Mouse (Mus musculus): ENCODE measurements around the gene Gm21973. TPM values are rescaled to one million over a fixed set of nuclear protein-coding genes. Genes with fewer than 3 reads are reported as not detected.

Gene Gm21973
- polyA plus RNA-seq (2014; fragmentation: Nextera tagmentation; extraction: Ambion mirVana): not detected in 2 replicates

DNA sequence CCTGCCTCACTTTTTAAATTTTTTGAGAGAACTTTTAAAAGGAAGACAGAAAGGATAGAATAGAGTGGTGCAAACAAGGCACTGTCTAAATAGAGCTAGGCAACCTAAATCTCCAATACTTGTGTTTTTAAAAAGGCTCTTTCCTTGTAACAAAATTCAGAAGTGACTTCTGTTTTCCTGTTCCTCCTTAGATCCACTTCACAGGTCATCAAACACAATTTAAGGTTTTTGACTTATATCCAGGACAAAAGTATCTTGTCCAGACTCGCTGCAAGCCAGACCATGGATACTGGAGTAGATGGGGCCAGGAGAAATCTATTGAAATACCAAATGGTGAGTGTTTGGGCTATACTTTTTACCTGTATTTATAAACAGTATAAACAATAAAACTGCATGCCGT is at the start of gene Gm21973:
Gene Gm21973 (plus strand): TSS at position 301 of the 400 bp plus-strand sequence.
- H3K4me3 ChIP-seq (ENCODE audit: low read depth, low read length): no peak within 1 kb of the TSS
- DNase-seq (ENCODE audit: low spot score) (no peak), ATAC-seq (replicated peaks; ENCODE audit: low FRiP score) (no peak)
- H3K27ac ChIP-seq (ENCODE audit: low read depth, low read length): no peak within 1 kb of the TSS
- H3K4me2 ChIP-seq: no peak within 1 kb of the TSS
- no peaks in the 10 kb centered on the region for H3K36me3 ChIP-seq (ENCODE audit: control insufficient read depth, insufficient read depth, low read length)
- H3K4me1 ChIP-seq (replicated peaks; ENCODE audit: control insufficient read depth, insufficient read depth, low read length): no peaks in the 10 kb centered on the region
- H3K9me3 ChIP-seq (ENCODE audit: control insufficient read depth, low read length): no peaks in the 10 kb centered on the region
- 83% methylated on average over 2 of the region's 2 CpGs for WGBS
- no peak within 1 kb of the TSS for H3K9ac ChIP-seq (ENCODE audit: low read depth, low read length)
- no peaks in the 10 kb centered on the region for H3K27me3 ChIP-seq (replicated peaks; ENCODE audit: control insufficient read depth, insufficient read depth, low read length)

DNA sequence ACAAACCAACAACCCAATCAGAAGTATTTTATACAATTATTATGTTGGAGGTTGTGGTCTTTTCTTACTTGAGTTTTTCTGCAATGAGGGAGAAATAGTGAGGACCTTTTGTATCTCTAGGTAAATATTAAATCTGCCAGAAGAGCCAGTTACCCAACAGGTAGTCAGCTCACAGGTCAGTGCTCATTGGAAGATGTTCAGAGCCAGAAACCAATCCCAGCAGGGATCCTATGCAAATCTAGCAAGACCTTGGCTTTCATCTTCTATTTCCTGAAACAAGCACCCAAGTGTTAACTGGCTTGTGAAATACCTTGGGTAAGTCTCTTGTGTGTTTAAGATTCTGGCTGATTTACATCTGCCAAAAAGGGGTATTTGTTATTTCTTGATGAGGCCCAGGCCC is 48.8 kb upstream of the Gm21973 start:
- H3K9me3 ChIP-seq (ENCODE audit: control insufficient read depth, low read length): no peaks in the 10 kb centered on the region
- H3K4me2 ChIP-seq: no peak overlapping the region
- no peak for DNase-seq (ENCODE audit: low spot score)
- no peak overlapping the region for H3K4me3 ChIP-seq (ENCODE audit: low read depth, low read length)
- H3K27ac ChIP-seq (ENCODE audit: low read depth, low read length): no peak overlapping the region
- no peaks in the 10 kb centered on the region for H3K36me3 ChIP-seq (ENCODE audit: control insufficient read depth, insufficient read depth, low read length)
- H3K9ac ChIP-seq (ENCODE audit: low read depth, low read length): no peak overlapping the region
- no peak for ATAC-seq (replicated peaks; ENCODE audit: low FRiP score)
- H3K4me1 ChIP-seq (replicated peaks; ENCODE audit: control insufficient read depth, insufficient read depth, low read length): no peaks in the 10 kb centered on the region
- H3K27me3 ChIP-seq (replicated peaks; ENCODE audit: control insufficient read depth, insufficient read depth, low read length): no peaks in the 10 kb centered on the region

DNA sequence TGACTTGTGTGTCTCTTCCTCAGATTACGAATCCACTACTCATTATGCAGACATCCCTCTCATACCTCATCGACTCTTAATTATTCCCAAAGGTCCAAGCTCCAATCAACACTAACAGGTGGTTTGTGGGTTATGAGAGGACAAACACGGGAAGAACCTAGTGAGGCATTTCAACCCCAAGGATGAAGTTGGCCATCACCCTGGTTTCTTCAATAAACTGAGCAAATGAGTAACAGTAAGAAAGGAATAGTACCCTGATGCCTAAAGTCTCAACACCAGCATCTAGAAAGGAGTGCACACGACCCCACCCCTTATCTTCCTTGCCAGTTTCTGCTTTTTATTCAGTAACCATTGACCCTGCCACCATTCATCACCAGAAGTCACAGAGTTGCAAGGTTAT is 47.7 kb upstream of the Gm21973 start:
- H3K4me1 ChIP-seq (replicated peaks; ENCODE audit: control insufficient read depth, insufficient read depth, low read length): no peaks in the 10 kb centered on the region
- DNase-seq (ENCODE audit: low spot score): no peak
- no peak overlapping the region for H3K4me3 ChIP-seq (ENCODE audit: low read depth, low read length)
- H3K36me3 ChIP-seq (ENCODE audit: control insufficient read depth, insufficient read depth, low read length): no peaks in the 10 kb centered on the region
- no peaks in the 10 kb centered on the region for H3K27me3 ChIP-seq (replicated peaks; ENCODE audit: control insufficient read depth, insufficient read depth, low read length)
- H3K27ac ChIP-seq (ENCODE audit: low read depth, low read length): no peak overlapping the region
- ATAC-seq (replicated peaks; ENCODE audit: low FRiP score): no peak
- no peak overlapping the region for H3K9ac ChIP-seq (ENCODE audit: low read depth, low read length)
- H3K4me2 ChIP-seq: no peak overlapping the region
- no peaks in the 10 kb centered on the region for H3K9me3 ChIP-seq (ENCODE audit: control insufficient read depth, low read length)
- WGBS: 69% methylated on average over 4 of the region's 4 CpGs

DNA sequence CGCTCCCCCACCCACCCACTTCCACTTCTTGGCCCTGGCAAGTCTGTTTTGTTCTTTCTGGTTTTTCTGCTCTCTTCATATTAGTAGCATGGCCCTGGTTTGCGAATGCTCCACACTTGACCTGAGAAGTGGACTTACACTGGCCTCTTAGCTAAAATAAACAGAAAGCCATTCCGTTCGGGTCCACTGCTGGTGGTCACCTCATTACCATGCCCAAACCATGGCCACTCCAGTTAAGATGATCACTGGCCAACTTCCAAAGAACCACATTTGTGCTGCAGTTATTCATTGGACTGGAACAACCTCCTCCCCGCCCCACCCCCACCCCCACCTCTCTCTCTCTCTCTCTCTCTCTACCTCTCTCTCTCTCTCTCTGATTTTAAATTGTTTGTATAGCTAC is 43.6 kb upstream of the Gm21973 start:
- WGBS: 78% methylated on average over 5 of the region's 5 CpGs
- Histone ChIP-seq H3K4me1 (replicated peaks; ENCODE audit: control insufficient read depth, insufficient read depth, low read length) (no peaks in the 10 kb centered on the region), H3K9ac (ENCODE audit: low read depth, low read length) (no peak overlapping the region), H3K9me3 (ENCODE audit: control insufficient read depth, low read length) (no peaks in the 10 kb centered on the region), H3K4me3 (ENCODE audit: low read depth, low read length) (no peak overlapping the region), H3K4me2 (no peak overlapping the region), H3K27ac (ENCODE audit: low read depth, low read length) (no peak overlapping the region), H3K36me3 (ENCODE audit: control insufficient read depth, insufficient read depth, low read length) (no peaks in the 10 kb centered on the region), H3K27me3 (replicated peaks; ENCODE audit: control insufficient read depth, insufficient read depth, low read length) (no peaks in the 10 kb centered on the region)
- DNase-seq (ENCODE audit: low spot score) (no peak), ATAC-seq (replicated peaks; ENCODE audit: low FRiP score) (no peak)

DNA sequence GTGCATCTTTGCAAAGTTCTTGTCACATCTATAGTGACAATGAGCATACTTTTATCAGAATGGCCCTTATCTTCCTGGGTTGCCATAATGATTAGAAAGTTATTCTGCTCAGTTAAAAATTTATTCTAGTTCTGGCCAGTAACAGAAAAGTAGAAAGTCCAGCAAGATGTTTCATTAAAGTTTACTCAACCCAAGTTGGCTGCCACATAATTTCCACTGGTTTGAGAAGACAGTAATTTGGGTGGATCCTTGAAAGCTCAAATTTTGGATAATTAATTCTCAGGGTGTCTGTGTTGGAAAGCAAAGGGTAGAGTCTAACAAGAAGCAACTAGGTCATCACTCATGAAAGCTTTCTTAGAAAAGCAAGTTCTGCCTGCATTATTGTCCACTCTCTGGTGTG is 41.5 kb upstream of the Gm21973 start:
- H3K27ac ChIP-seq (ENCODE audit: low read depth, low read length): no peak overlapping the region
- H3K9me3 ChIP-seq (ENCODE audit: control insufficient read depth, low read length): no peaks in the 10 kb centered on the region
- no peak overlapping the region for H3K9ac ChIP-seq (ENCODE audit: low read depth, low read length)
- H3K36me3 ChIP-seq (ENCODE audit: control insufficient read depth, insufficient read depth, low read length): no peaks in the 10 kb centered on the region
- DNase-seq (ENCODE audit: low spot score) (no peak), ATAC-seq (replicated peaks; ENCODE audit: low FRiP score) (no peak)
- H3K4me1 ChIP-seq (replicated peaks; ENCODE audit: control insufficient read depth, insufficient read depth, low read length): no peaks in the 10 kb centered on the region
- no peak overlapping the region for H3K4me3 ChIP-seq (ENCODE audit: low read depth, low read length)
- H3K4me2 ChIP-seq: no peak overlapping the region
- H3K27me3 ChIP-seq (replicated peaks; ENCODE audit: control insufficient read depth, insufficient read depth, low read length): no peaks in the 10 kb centered on the region

DNA sequence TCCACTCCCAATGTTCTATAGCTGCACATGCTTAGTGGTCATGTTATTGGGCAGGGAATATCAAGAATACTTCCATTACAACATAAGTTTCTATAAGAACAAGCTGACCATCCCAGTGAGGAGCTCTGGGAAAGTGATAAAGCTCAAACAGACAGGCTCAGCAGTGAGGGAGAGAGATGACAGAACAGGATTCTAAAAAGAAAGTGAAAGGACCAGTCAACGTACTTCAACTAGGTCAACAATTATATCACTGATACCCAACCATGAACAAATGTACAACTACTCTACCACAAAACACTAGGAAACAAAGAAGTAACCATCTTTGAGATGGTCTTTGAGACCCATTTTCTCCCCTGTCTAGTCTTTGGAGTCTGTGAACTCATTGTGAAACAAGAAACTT is 28.6 kb upstream of the Gm21973 start:
- H3K9ac ChIP-seq (ENCODE audit: low read depth, low read length): no peak overlapping the region
- no peak overlapping the region for H3K4me3 ChIP-seq (ENCODE audit: low read depth, low read length)

DNA sequence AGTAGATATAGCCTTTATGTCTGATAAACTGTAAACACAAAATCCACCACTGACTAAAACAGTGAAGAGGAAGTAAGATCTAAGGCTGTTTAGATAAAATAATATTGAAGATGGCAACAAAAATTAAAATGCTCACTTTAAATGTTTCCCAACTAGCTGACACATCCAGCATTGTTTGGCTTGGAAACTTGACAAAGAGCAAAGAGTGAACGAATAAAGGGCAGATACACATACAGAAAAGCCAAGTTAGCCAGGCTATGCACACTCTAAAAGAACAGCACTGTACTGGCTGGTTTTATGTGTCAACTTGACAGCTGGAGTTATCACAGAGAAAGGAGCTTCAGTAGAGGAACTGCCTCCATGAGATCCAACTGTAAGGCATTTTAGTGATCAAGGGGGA is 27.1 kb upstream of the Gm21973 start:
- Histone ChIP-seq H3K4me3 (ENCODE audit: low read depth, low read length) (no peak overlapping the region), H3K27ac (ENCODE audit: low read depth, low read length) (no peak overlapping the region), H3K27me3 (replicated peaks; ENCODE audit: control insufficient read depth, insufficient read depth, low read length) (no peaks in the 10 kb centered on the region), H3K4me2 (no peak overlapping the region), H3K9me3 (ENCODE audit: control insufficient read depth, low read length) (no peaks in the 10 kb centered on the region), H3K36me3 (ENCODE audit: control insufficient read depth, insufficient read depth, low read length) (no peaks in the 10 kb centered on the region), H3K4me1 (replicated peaks; ENCODE audit: control insufficient read depth, insufficient read depth, low read length) (no peaks in the 10 kb centered on the region), H3K9ac (ENCODE audit: low read depth, low read length) (no peak overlapping the region)
- DNase-seq (ENCODE audit: low spot score) (no peak), ATAC-seq (replicated peaks; ENCODE audit: low FRiP score) (no peak)
- WGBS: 73% methylated on average over 1 of the region's 1 CpGs

More for the DNA sequence above, 28.6 kb upstream of the Gm21973 start:
- DNase-seq (ENCODE audit: low spot score) (no peak), ATAC-seq (replicated peaks; ENCODE audit: low FRiP score) (no peak)
- Histone ChIP-seq H3K4me2 (no peak overlapping the region), H3K4me1 (replicated peaks; ENCODE audit: control insufficient read depth, insufficient read depth, low read length) (no peaks in the 10 kb centered on the region), H3K27ac (ENCODE audit: low read depth, low read length) (no peak overlapping the region), H3K27me3 (replicated peaks; ENCODE audit: control insufficient read depth, insufficient read depth, low read length) (no peaks in the 10 kb centered on the region), H3K36me3 (ENCODE audit: control insufficient read depth, insufficient read depth, low read length) (no peaks in the 10 kb centered on the region), H3K9me3 (ENCODE audit: control insufficient read depth, low read length) (no peaks in the 10 kb centered on the region)
- 71% methylated on average over 1 of the region's 1 CpGs for WGBS

DNA sequence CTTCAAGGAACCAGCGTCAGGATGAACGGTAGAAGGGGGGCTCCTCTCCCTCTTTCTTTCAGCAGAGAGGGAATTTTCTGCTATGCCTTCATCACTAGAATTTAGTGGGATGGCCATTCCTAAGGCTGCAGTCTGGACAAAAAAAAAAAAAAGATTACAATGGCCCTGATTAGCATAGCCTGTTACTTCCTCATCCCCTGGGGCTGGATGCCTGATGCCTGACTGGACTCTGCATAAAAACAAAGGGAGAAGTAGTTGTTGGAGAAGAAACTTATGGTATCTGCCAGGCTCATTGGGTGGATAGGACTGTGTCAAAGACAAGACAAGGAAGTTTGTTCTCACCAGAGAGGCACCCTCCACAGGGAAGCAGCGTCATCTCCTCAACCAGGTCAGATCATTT is 25.7 kb upstream of the Gm21973 start:
- ATAC-seq (replicated peaks; ENCODE audit: low FRiP score) (no peak), DNase-seq (ENCODE audit: low spot score) (no peak)
- no peak overlapping the region for H3K4me3 ChIP-seq (ENCODE audit: low read depth, low read length)
- H3K4me1 ChIP-seq (replicated peaks; ENCODE audit: control insufficient read depth, insufficient read depth, low read length): no peaks in the 10 kb centered on the region
- H3K27me3 ChIP-seq (replicated peaks; ENCODE audit: control insufficient read depth, insufficient read depth, low read length): no peaks in the 10 kb centered on the region
- no peak overlapping the region for H3K9ac ChIP-seq (ENCODE audit: low read depth, low read length)
- no peak overlapping the region for H3K27ac ChIP-seq (ENCODE audit: low read depth, low read length)
- no peak overlapping the region for H3K4me2 ChIP-seq
- H3K36me3 ChIP-seq (ENCODE audit: control insufficient read depth, insufficient read depth, low read length): no peaks in the 10 kb centered on the region
- no peaks in the 10 kb centered on the region for H3K9me3 ChIP-seq (ENCODE audit: control insufficient read depth, low read length)
- WGBS: 83% methylated on average over 3 of the region's 3 CpGs

DNA sequence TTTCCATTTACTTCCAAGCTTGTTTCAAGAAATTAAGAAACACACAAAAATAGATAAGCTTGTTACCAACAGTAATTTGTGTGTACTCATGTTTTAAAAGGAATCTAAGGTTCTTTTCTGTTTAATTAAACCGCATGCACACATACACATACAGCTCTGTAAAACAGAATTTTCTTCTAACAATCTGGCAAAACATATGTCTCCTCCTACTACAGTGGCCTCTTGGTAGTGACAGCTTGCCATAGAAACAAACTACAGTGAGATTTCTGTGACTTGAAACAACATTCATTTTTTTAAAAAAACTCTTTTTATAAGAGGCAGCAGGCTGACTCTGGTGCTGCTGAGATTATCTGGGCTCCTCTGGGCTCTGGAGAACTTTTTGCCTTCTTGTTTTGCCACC is 18.7 kb upstream of the Gm21973 start:
- no peak overlapping the region for H3K27ac ChIP-seq (ENCODE audit: low read depth, low read length)
- H3K9ac ChIP-seq (ENCODE audit: low read depth, low read length): no peak overlapping the region
- no peak overlapping the region for H3K4me2 ChIP-seq
- no peaks in the 10 kb centered on the region for H3K27me3 ChIP-seq (replicated peaks; ENCODE audit: control insufficient read depth, insufficient read depth, low read length)
- no peaks in the 10 kb centered on the region for H3K9me3 ChIP-seq (ENCODE audit: control insufficient read depth, low read length)
- H3K4me1 ChIP-seq (replicated peaks; ENCODE audit: control insufficient read depth, insufficient read depth, low read length): no peaks in the 10 kb centered on the region
- 77% methylated on average over 1 of the region's 1 CpGs for WGBS
- no peak for ATAC-seq (replicated peaks; ENCODE audit: low FRiP score)
- H3K36me3 ChIP-seq (ENCODE audit: control insufficient read depth, insufficient read depth, low read length): no peaks in the 10 kb centered on the region
- no peak overlapping the region for H3K4me3 ChIP-seq (ENCODE audit: low read depth, low read length)
- no peak for DNase-seq (ENCODE audit: low spot score)

All from liver, embryonic 11.5 days (tissue).